Mouse (Mus musculus) CH12.LX (cell line): ENCODE measurements at regions not wholly inside any gene's neighbourhood (a gene's known extent, or its start where the extent isn't known, plus 50 kb on each side); places are given as distances from the start of the nearest gene placed in this dataset.

ENCODE experiments used
- DNase-seq: peaks from one replicate; pipeline ENCODE4 v3.0.0-alpha.2; 2013; ENCODE audit errors: extremely low read depth
- H3K27ac ChIP-seq: 2 replicates; pipeline ENCODE4 v1.5.1; 2012; ENCODE audit warnings: low read depth, mild to moderate bottlenecking, control low read depth, moderate library complexity; ENCODE audit not compliant: insufficient read depth
- H3K27me3 ChIP-seq: replicated peaks from 2 replicates; pipeline ENCODE3; 2012; ENCODE audit warnings: inconsistent platforms
- H3K36me3 ChIP-seq, 2 experiments: replicated peaks in 1 of 2; 2 replicates each; pipeline versions ENCODE3 to v1.6.1; 2012; ENCODE audit warnings: inconsistent platforms in 1 of 2, low read length in 1 of 2, mild to moderate bottlenecking in 1 of 2, mixed read lengths in 1 of 2, moderate library complexity in 1 of 2; ENCODE audit not compliant: control insufficient read depth in 1 of 2, insufficient read depth in 1 of 2
- H3K4me1 ChIP-seq, 2 experiments: 2 replicates each; pipeline ENCODE4 v1.6.1; 2012; ENCODE audit warnings: inconsistent platforms in 1 of 2, moderate library complexity in 1 of 2; ENCODE audit not compliant: insufficient read depth in 2 of 2, control insufficient read depth in 1 of 2
- H3K4me2 ChIP-seq: 2 replicates; pipeline ENCODE4 v1.6.1; 2012; ENCODE audit warnings: low read depth, mild to moderate bottlenecking, control low read depth; ENCODE audit not compliant: poor library complexity, insufficient read depth, severe bottlenecking
- H3K4me3 ChIP-seq, 3 experiments: fragments of 150-350 bp in 1 of 3; sonication (generic) in 1 of 3; replicated peaks in 1 of 3; 2 replicates each; pipeline versions ENCODE3 to v1.5.1; 2011 to 2012; ENCODE audit warnings: low read depth in 2 of 3, low read length in 2 of 3, mild to moderate bottlenecking in 2 of 3, moderate library complexity in 2 of 3, control low read depth in 1 of 3, improper control_type of control experiment in 1 of 3, inconsistent platforms in 1 of 3, mixed read lengths in 1 of 3; ENCODE audit not compliant: poor library complexity in 1 of 3
- H3K79me2 ChIP-seq: replicated peaks from 2 replicates; pipeline ENCODE4 v1.6.1; 2012; ENCODE audit warnings: mild to moderate bottlenecking, moderate library complexity; ENCODE audit not compliant: control insufficient read depth, poor library complexity, insufficient read depth, severe bottlenecking; ENCODE audit errors: extremely low read depth
- H3K9ac ChIP-seq: 2 replicates; pipeline ENCODE4 v1.6.1; 2012; ENCODE audit warnings: low read depth, mild to moderate bottlenecking, control low read depth, moderate library complexity; ENCODE audit not compliant: insufficient read depth
- H3K9me3 ChIP-seq: replicated peaks from 2 replicates; pipeline ENCODE3; 2012; ENCODE audit warnings: low read length, inconsistent platforms, mixed read lengths
- CTCF ChIP-seq, 2 experiments: IDR thresholded peaks in 1 of 2; conservative IDR thresholded peaks in 1 of 2; 2 replicates each; pipeline ENCODE4 v1.5.1; 2011 to 2012; ENCODE audit warnings: low read depth in 2 of 2, low read length in 2 of 2, improper control_type of control experiment in 1 of 2, inconsistent platforms in 1 of 2, mild to moderate bottlenecking in 1 of 2, moderate library complexity in 1 of 2
- ELF1 ChIP-seq: IDR thresholded peaks from 2 replicates; pipeline ENCODE4 v1.6.1; 2014; ENCODE audit warnings: low read depth, mild to moderate bottlenecking, inconsistent platforms, low read length, improper control_type of control experiment
- EP300 ChIP-seq: IDR thresholded peaks from 2 replicates; pipeline ENCODE4 v1.6.1; 2011; ENCODE audit warnings: low read length, improper control_type of control experiment
- ETS1 ChIP-seq: conservative IDR thresholded peaks from 2 replicates; pipeline ENCODE4 v1.6.1; 2012; ENCODE audit warnings: low read depth, mild to moderate bottlenecking, inconsistent platforms, low read length, improper control_type of control experiment, moderate library complexity
- HCFC1 ChIP-seq: IDR thresholded peaks from 2 replicates; pipeline ENCODE4 v1.6.1; 2012; ENCODE audit warnings: low read depth, mild to moderate bottlenecking, inconsistent platforms, low read length, improper control_type of control experiment
- JUN ChIP-seq: IDR thresholded peaks from 2 replicates; pipeline ENCODE4 v1.6.1; 2011; ENCODE audit warnings: low read depth, mild to moderate bottlenecking, low read length, improper control_type of control experiment, moderate library complexity; ENCODE audit not compliant: insufficient read depth
- MEF2A ChIP-seq: IDR thresholded peaks from 2 replicates; pipeline ENCODE4 v1.6.1; 2014; ENCODE audit warnings: low read depth, mild to moderate bottlenecking, inconsistent platforms, low read length, improper control_type of control experiment, borderline replicate concordance
- MYC ChIP-seq: IDR thresholded peaks from 2 replicates; pipeline ENCODE4 v1.6.1; 2011; ENCODE audit warnings: low read depth, mild to moderate bottlenecking, improper control_type of control experiment, low read length
- POLR2A ChIP-seq: IDR thresholded peaks from 2 replicates; pipeline ENCODE4 v1.6.1; 2011; ENCODE audit warnings: low read depth, mild to moderate bottlenecking, improper control_type of control experiment, low read length
- RAD21 ChIP-seq: IDR thresholded peaks from 2 replicates; pipeline ENCODE4 v1.6.1; 2011; ENCODE audit warnings: low read depth, mild to moderate bottlenecking, low read length, improper control_type of control experiment, moderate library complexity
- RCOR1 ChIP-seq: conservative IDR thresholded peaks from 2 replicates; pipeline ENCODE4 v1.6.1; 2012; ENCODE audit warnings: low read depth, mild to moderate bottlenecking, inconsistent platforms, low read length, improper control_type of control experiment
- SMC3 ChIP-seq: IDR thresholded peaks from 2 replicates; pipeline ENCODE4 v1.6.1; 2011; ENCODE audit warnings: low read depth, low read length, improper control_type of control experiment
- UBTF ChIP-seq: IDR thresholded peaks from 2 replicates; pipeline ENCODE4 v1.6.1; 2012; ENCODE audit warnings: low read depth, mild to moderate bottlenecking, inconsistent platforms, low read length, improper control_type of control experiment, moderate library complexity
- USF1 ChIP-seq: IDR thresholded peaks from 2 replicates; pipeline ENCODE4 v1.6.1; 2014; ENCODE audit warnings: low read depth, mild to moderate bottlenecking, inconsistent platforms, low read length, improper control_type of control experiment
- ZMIZ1 ChIP-seq: IDR thresholded peaks from 2 replicates; pipeline ENCODE4 v1.6.1; 2012; ENCODE audit warnings: low read depth, mild to moderate bottlenecking, inconsistent platforms, low read length, improper control_type of control experiment
- ZNF384 ChIP-seq: IDR thresholded peaks from 2 replicates; pipeline ENCODE4 v1.6.1; 2012; ENCODE audit warnings: low read depth, low read length, improper control_type of control experiment, inconsistent platforms
- dilution Hi-C: fragments of 300-500 bp; cut with MboI; formaldehyde crosslinking; loops from 2 replicates; pipeline ENCODE4 v1.14.3; 2020; ENCODE audit warnings: low sequenced_read_pairs; ENCODE audit not compliant: extremely low pct_unique_long_range_greater_than_20kb, extremely low pct_ligation_motif_present
- in situ Hi-C: fragments of 300-500 bp; cut with MboI; formaldehyde crosslinking; loops from 3 replicates; pipeline ENCODE4 v1.14.3; 2019; ENCODE audit warnings: low sequenced_read_pairs, low pct_ligation_motif_present, low pct_unique_long_range_greater_than_20kb, mixed read lengths

- H3K9ac ChIP-seq = no peak overlapping the region
- peaks cover 0 to 5% of the 10 kb centered on the region in 2 experiments; a peak in 2 of 4 replicates for H3K4me1 ChIP-seq
- H3K27ac ChIP-seq = no peak overlapping the region
- no peak for DNase-seq
- peaks cover 4% of the 10 kb centered on the region for H3K27me3 ChIP-seq
- dilution Hi-C loops = no loop called here
- no peak overlapping the region for H3K4me2 ChIP-seq
- peaks cover 10% of the 10 kb centered on the region for H3K9me3 ChIP-seq
- TF ChIP-seq EP300 (no peak), SMC3 (no peak), UBTF (no peak), MYC (no peak), ZNF384 (no peak), CTCF (conservative IDR thresholded peaks at IDR 0.05 in 1 of 2, IDR thresholded peaks at IDR 0.05 in 1 of 2; ENCODE audit: low read depth in 2 of 2, low read length in 2 of 2) (no peak), MEF2A (no peak), ELF1 (no peak), USF1 (no peak), ZMIZ1 (no peak), POLR2A (no peak), HCFC1 (no peak)
- H3K79me2 ChIP-seq = no peaks in the 10 kb centered on the region
- no peaks in the 10 kb centered on the region for H3K36me3 ChIP-seq
- no peak overlapping the region for H3K4me3 ChIP-seq
- in situ Hi-C loops = no loop called here
Observed at GRCm38 (mm10) chr2:173343665-173344064, 67.3 kb upstream of the Pmepa1 start.

GRCm38 (mm10) chr2:173344221-173344620 lies 67.9 kb upstream of the Pmepa1 start:
- Histone ChIP-seq H3K27ac (no peak overlapping the region), H3K4me3 (no peak overlapping the region), H3K36me3 (no peaks in the 10 kb centered on the region), H3K9ac (no peak overlapping the region), H3K9me3 (peaks cover 10% of the 10 kb centered on the region), H3K4me1 (peaks cover 1 to 5% of the 10 kb centered on the region in 2 experiments; a peak in 3 of 4 replicates), H3K4me2 (no peak overlapping the region), H3K79me2 (no peaks in the 10 kb centered on the region), H3K27me3 (peaks cover 4% of the 10 kb centered on the region)
- in situ Hi-C loops = no loop called here
- dilution Hi-C loops = no loop called here
- TF ChIP-seq RAD21 = peak; percentile 10
- TF ChIP-seq RCOR1 = no peak
- no peak for TF ChIP-seq JUN
- TF ChIP-seq SMC3 = peak; percentile 33
- TF ChIP-seq CTCF (conservative IDR thresholded peaks at IDR 0.05 in 1 of 2, IDR thresholded peaks at IDR 0.05 in 1 of 2; ENCODE audit: low read depth in 2 of 2, low read length in 2 of 2) = peak; percentile 29 to 41; a peak in 3 of 4 replicates
- TF ChIP-seq ETS1 = no peak
- TF ChIP-seq EP300 = no peak
- TF ChIP-seq MEF2A = no peak
- DNase-seq = peak; percentile 12
